Mouse (Mus musculus) liver, postnatal 0 days (tissue): ENCODE measurements at regions not wholly inside any gene's neighbourhood (a gene's known extent, or its start where the extent isn't known, plus 50 kb on each side); places are given as distances from the start of the nearest gene placed in this dataset.

Experiments
- ATAC-seq: fragments of 200-750 bp; cut with Nextera tagmentation; 2 replicates; pipeline ENCODE4 v1.8.0; 2017; ENCODE audit warnings: mild to moderate bottlenecking, moderate library complexity
- DNase-seq: peaks from one replicate; pipeline ENCODE4 v3.0.0-alpha.2; 2016
- H3K27ac ChIP-seq: fragments of 300-500 bp; sonication (generic); 2 replicates; pipeline ENCODE4 v1.5.1; 2014; ENCODE audit warnings: antibody characterized with exemption, moderate library complexity, mild to moderate bottlenecking, low read depth
- H3K27me3 ChIP-seq: fragments of 300-500 bp; sonication (generic); 2 replicates; pipeline ENCODE4 v1.6.1; 2014; ENCODE audit warnings: low read length, control low read depth, mixed read lengths; ENCODE audit not compliant: insufficient read depth
- H3K36me3 ChIP-seq: fragments of 300-500 bp; sonication (generic); replicated peaks from 2 replicates; pipeline ENCODE4 v1.6.1; 2014; ENCODE audit warnings: mild to moderate bottlenecking, control low read depth, low read length, moderate library complexity, mixed read lengths; ENCODE audit not compliant: insufficient read depth
- H3K4me1 ChIP-seq: fragments of 300-500 bp; sonication (generic); 2 replicates; pipeline ENCODE4 v1.6.1; 2014; ENCODE audit warnings: antibody characterized with exemption, mild to moderate bottlenecking, control low read depth; ENCODE audit not compliant: insufficient read depth
- H3K4me2 ChIP-seq: fragments of 300-500 bp; sonication (generic); 2 replicates; pipeline ENCODE4 v1.6.1; 2014; ENCODE audit warnings: low read depth, mild to moderate bottlenecking, low read length, moderate library complexity, mixed read lengths
- H3K4me3 ChIP-seq: fragments of 300-500 bp; sonication (generic); 2 replicates; pipeline ENCODE4 v1.5.1; 2014; ENCODE audit warnings: low read depth, low read length
- H3K9ac ChIP-seq: fragments of 300-500 bp; sonication (generic); replicated peaks from 2 replicates; pipeline ENCODE4 v1.6.1; 2014; ENCODE audit warnings: mild to moderate bottlenecking, moderate library complexity
- H3K9me3 ChIP-seq: fragments of 300-500 bp; sonication (generic); 2 replicates; pipeline ENCODE4 v1.6.1; 2016; ENCODE audit warnings: mild to moderate bottlenecking, control low read depth, low read length, mixed read lengths
- CTCF ChIP-seq: sonication (generic); IDR thresholded peaks from 2 replicates; pipeline ENCODE4 v1.5.1; 2016; ENCODE audit warnings: antibody characterized with exemption, low read depth
- EP300 ChIP-seq: IDR thresholded peaks from 2 replicates; pipeline ENCODE4 v1.6.1; 2016; ENCODE audit warnings: antibody characterized with exemption, low read depth, mild to moderate bottlenecking
- WGBS: fragments of 180-500 bp; shearing (Covaris S2); extraction: QIAGEN DNeasy Blood & Tissue Kit; methylation state at CpG from one replicate; pipeline ENCODE4 v1.1.7; 2014; ENCODE audit not compliant: insufficient replicate concordance; 5-methylcytosine and 5-hydroxymethylcytosine counted together

DNA sequence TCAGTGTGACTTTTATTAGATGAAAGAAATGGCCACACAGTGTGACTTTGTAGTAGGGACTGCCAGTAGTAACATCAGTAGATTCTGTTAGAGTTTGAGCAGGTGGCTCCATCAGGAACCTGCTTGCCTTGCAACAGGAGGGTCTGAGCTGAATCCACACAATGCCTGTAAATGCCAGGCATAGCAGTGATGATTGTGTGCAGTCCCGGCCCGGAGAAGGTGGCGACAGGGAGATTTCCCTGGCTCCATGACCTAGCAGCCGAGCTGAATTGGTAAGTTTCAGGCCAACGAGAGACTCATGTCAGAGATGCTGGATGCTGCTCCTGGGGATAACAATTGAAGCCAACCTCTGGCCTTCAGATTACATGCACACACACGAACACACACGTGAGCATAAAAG lies 102.8 kb upstream of the Tbl1xr1 start:
- no peaks in the 10 kb centered on the region for H3K9me3 ChIP-seq
- TF ChIP-seq CTCF (no peak), EP300 (no peak)

DNA sequence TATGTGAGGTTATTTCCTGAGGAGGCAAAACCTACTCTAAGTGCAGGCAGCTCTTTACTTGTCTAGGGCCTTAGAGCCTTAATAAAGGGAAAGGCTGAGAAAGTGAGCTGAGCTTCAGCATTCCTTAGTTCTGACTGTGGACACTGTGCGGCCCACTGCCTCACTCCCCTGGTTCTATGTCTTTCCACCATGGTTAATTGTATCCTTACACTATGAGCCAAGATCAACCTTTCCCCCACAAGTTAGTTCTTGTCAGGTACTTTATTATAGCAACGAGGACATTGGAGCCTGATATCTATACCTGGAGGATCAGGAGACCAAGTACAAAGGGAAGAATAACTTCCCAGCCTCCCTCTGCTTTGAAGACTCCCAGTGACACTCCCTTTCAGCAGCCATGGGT lies 101.7 kb upstream of the Tbl1xr1 start:
- Histone ChIP-seq H3K4me1 (peaks cover 3% of the 10 kb centered on the region; the same call in 1 of the 2 replicates), H3K4me2 (no peak overlapping the region), H3K4me3 (no peak overlapping the region), H3K9ac (no peak overlapping the region), H3K36me3 (no peaks in the 10 kb centered on the region), H3K27ac (no peak overlapping the region), H3K9me3 (no peaks in the 10 kb centered on the region), H3K27me3 (no peaks in the 10 kb centered on the region)
- DNase-seq (no peak), ATAC-seq (no peak)
- 78% methylated on average over 2 of the region's 2 CpGs for WGBS
- no peak for TF ChIP-seq CTCF
- no peak for TF ChIP-seq EP300

More for the DNA sequence above, 102.8 kb upstream of the Tbl1xr1 start:
- ATAC-seq = no peak
- no peak for DNase-seq
- Histone ChIP-seq H3K4me3 (no peak overlapping the region), H3K4me2 (no peak overlapping the region), H3K27me3 (no peaks in the 10 kb centered on the region), H3K9ac (no peak overlapping the region), H3K4me1 (no peaks in the 10 kb centered on the region), H3K27ac (no peak overlapping the region), H3K36me3 (no peaks in the 10 kb centered on the region)
- WGBS = 83% methylated on average over 7 of the region's 7 CpGs

DNA sequence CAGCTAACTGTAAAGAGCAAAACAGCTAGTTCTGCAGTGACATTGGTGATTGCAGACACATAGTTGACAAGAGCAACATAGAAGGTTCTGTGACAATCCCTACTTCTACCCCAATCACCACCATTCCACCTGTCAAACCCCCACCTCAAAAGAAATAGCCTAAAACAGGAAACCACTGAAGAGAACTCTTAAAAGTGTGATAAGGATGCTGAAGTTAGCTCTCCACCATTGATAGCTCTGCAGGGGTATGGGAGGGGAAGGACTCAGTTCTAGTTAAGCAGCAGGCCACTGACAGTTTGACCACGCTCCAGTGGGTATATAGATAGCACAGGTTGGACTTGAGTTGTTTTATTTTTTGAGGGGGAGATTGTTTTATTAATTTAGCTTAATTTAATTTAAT lies 98.7 kb upstream of the Tbl1xr1 start:
- no peak for ATAC-seq
- no peak for DNase-seq
- Histone ChIP-seq H3K9me3 (peaks cover 5% of the 10 kb centered on the region; the same call in 1 of the 2 replicates), H3K4me1 (peaks cover 3% of the 10 kb centered on the region; the same call in 1 of the 2 replicates), H3K27me3 (no peaks in the 10 kb centered on the region), H3K4me2 (no peak overlapping the region), H3K4me3 (no peak overlapping the region), H3K9ac (no peak overlapping the region), H3K36me3 (no peaks in the 10 kb centered on the region), H3K27ac (no peak overlapping the region)
- 49% methylated on average over 1 of the region's 1 CpGs for WGBS
- TF ChIP-seq EP300 = no peak
- no peak for TF ChIP-seq CTCF

DNA sequence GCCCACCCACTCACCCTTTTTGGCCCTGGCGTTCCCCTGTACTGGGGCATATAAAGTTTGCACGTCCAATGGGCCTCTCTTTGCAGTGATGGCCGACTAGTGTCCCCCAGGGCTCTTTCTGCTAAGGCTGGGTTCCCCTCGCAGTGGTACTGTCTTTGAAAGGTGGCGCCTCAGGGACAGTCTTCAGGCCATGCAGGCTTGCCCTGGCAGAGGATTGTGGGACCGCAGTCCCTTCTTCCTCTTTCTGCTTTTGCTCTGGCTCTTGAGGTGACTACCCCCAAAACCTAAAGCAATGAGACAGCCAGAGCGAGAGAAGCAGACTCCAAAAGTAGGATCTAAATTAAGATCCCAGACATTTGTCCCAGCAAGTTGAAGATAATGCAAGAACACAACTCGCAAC lies 93.5 kb upstream of the Tbl1xr1 start:
- DNase-seq (no peak), ATAC-seq (no peak)
- Histone ChIP-seq H3K36me3 (no peaks in the 10 kb centered on the region), H3K9ac (no peak overlapping the region), H3K9me3 (peaks cover 5% of the 10 kb centered on the region; the same call in 1 of the 2 replicates), H3K27me3 (no peaks in the 10 kb centered on the region), H3K27ac (no peak overlapping the region), H3K4me1 (peaks cover 32% of the 10 kb centered on the region), H3K4me3 (no peak overlapping the region), H3K4me2 (no peak overlapping the region)
- WGBS = 60% methylated on average over 8 of the region's 8 CpGs
- no peak for TF ChIP-seq EP300
- TF ChIP-seq CTCF = no peak

DNA sequence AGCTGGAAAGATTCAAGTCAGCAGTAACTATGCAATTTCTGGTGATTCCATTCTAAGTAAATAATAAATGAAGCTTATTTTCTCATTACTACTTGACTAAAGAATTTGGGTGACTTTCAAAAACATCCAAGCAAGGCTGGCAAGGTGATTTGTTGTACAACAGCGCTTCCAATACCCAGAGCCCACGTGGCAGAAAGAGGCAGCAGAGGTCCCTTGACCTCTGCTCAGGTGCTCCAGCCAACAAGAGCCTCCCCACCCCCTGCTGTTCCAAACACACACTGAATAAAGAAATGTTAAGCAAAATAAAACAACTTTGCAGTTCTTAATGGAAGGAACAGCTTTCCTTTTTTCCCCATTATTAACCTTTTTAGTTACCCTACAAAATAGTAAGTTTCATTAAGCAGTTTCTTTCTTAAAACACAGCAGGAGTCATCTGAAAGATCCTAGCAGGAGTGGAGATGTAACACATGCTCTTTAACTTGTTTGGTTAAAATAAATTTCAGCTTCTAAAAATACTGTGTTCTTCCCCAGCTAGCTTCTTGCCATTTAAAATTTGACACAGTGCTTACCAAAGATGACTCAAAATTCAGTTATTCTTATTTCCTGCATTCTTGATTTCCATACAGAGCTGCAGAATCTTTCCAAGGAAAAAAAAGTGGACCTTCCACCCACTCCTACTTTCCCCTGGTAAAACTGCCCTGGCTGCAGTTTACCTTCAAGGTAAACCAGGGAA lies 92.3 kb upstream of the Tbl1xr1 start:
- DNase-seq = peak; percentile 25
- TF ChIP-seq EP300 (no peak), CTCF (0 out of 2 replicates have a peak, but pooled peaks have one; percentile 10)

DNA sequence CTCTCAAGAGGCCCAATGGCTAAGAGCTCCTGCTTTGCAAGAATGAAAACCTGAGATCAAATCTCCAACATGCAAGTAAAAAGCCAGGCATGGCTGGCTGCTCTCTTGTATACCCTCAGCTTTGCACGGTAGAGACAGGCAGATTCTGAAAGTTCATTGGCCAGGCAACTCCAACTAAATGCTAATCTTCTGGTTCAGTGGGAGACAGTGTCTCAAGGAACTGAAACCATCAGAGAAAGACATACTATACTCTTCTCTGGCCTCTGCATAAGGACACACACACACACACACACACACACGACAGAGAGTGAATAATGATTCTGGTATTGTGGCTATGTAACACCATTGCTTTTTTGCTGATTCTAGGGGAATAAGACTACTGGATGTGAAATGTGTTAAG lies 91.6 kb upstream of the Tbl1xr1 start:
- Histone ChIP-seq H3K9ac (no peak overlapping the region), H3K27ac (peak overlapping the region; percentile 49; the same call in 1 of the 2 replicates), H3K4me2 (no peak overlapping the region), H3K36me3 (no peaks in the 10 kb centered on the region), H3K27me3 (no peaks in the 10 kb centered on the region), H3K4me1 (peaks cover 35% of the 10 kb centered on the region), H3K9me3 (peaks cover 5% of the 10 kb centered on the region; the same call in 1 of the 2 replicates), H3K4me3 (no peak overlapping the region)
- 44% methylated on average over 2 of the region's 2 CpGs for WGBS
- no peak for ATAC-seq
- TF ChIP-seq CTCF (no peak), EP300 (no peak)
- no peak for DNase-seq

More for the DNA sequence above, 92.3 kb upstream of the Tbl1xr1 start:
- H3K36me3 ChIP-seq = no peaks in the 10 kb centered on the region
- no peaks in the 10 kb centered on the region for H3K27me3 ChIP-seq
- H3K4me2 ChIP-seq = no peak overlapping the region
- peaks cover 38% of the 10 kb centered on the region for H3K4me1 ChIP-seq
- no peak overlapping the region for H3K9ac ChIP-seq
- peaks cover 5% of the 10 kb centered on the region; the same call in 1 of the 2 replicates for H3K9me3 ChIP-seq
- H3K4me3 ChIP-seq = no peak overlapping the region
- ATAC-seq = no peak
- peak overlapping the region; percentile 49; the same call in 1 of the 2 replicates for H3K27ac ChIP-seq
- WGBS = 52% methylated on average over 2 of the region's 2 CpGs
